Mouse (Mus musculus) small intestine, adult 2 months (tissue): ENCODE data around the gene Cd69.

Experiments used
- CTCF ChIP-seq: fragments of 200-500 bp; IDR thresholded peaks from 2 replicates; pipeline ENCODE4 v1.5.1; 2012; ENCODE audit warnings: low read depth, mild to moderate bottlenecking, control low read depth, inconsistent platforms, low read length, moderate library complexity, mixed read lengths; ENCODE audit not compliant: insufficient replicate concordance, insufficient read length; ENCODE audit errors: extremely low read depth
- POLR2A ChIP-seq: fragments of 200-500 bp; IDR thresholded peaks from 2 replicates; pipeline ENCODE4 v1.6.1; 2012; ENCODE audit warnings: low read depth, mild to moderate bottlenecking, control low read depth, inconsistent platforms, low read length, moderate library complexity

DNA sequence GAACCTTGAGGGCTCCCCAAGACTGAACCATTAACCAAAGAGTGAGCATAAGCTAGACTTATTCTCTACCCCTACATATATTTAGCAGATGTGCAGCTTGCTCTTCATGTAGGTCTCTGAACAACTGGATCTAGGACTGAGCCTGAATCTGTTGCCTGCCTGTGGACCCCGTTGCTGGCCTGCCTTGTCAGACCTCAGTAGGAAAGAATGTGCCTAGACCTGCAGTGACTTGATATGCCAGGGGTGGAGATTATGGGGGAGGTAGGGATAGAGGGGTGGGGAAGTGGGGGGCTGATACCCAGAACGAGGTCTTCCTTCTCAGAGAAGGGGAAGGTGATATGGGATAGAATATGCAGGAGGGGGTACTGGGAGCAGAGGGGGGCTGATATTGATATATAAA lies 51.6 kb downstream of the Cd69 start:
- no peak for TF ChIP-seq POLR2A
- no peak for TF ChIP-seq CTCF
